Mouse (Mus musculus) lung, postnatal 0 days (tissue): ENCODE measurements around the gene Rpl10a.

Experiments
- CTCF ChIP-seq: IDR thresholded peaks from 2 replicates; pipeline ENCODE4 v1.5.1; 2016; ENCODE audit warnings: antibody characterized with exemption, mild to moderate bottlenecking
- EP300 ChIP-seq: IDR thresholded peaks from 2 replicates; pipeline ENCODE4 v1.6.1; 2016; ENCODE audit warnings: antibody characterized with exemption, mild to moderate bottlenecking, control low read depth

- TF ChIP-seq EP300 = no peak
- no peak for TF ChIP-seq CTCF
These were observed 38.0 kb upstream of the Rpl10a start for GRCm38 (mm10) chr17:28290262-28290661.
